Mouse (Mus musculus): ENCODE measurements at regions not wholly inside any gene's neighbourhood (a gene's known extent, or its start where the extent isn't known, plus 50 kb on each side); places are given as distances from the start of the nearest gene placed in this dataset.

- DNase-seq: no peak
Observed at GRCm38 (mm10) chr2:157633286-157633685, 62.2 kb upstream of the Blcap start.

- peak; percentile 80 for DNase-seq
Observed at GRCm38 (mm10) chr2:157635670-157636069, 64.6 kb upstream of the Blcap start.

- DNase-seq: peak; percentile 59
Observed at GRCm38 (mm10) chr2:157640873-157641272, 69.8 kb upstream of the Blcap start.

GRCm38 (mm10) chr2:157663584-157664375 is 73.4 kb upstream of the Ctnnbl1 start:
- peak; percentile 81 for DNase-seq

GRCm38 (mm10) chr2:157664481-157664880 is 72.7 kb upstream of the Ctnnbl1 start:
- DNase-seq: no peak

- no peak for DNase-seq
Observed at GRCm38 (mm10) chr2:157670191-157670590, 67.0 kb upstream of the Ctnnbl1 start.

GRCm38 (mm10) chr2:157674906-157675305 is 62.3 kb upstream of the Ctnnbl1 start:
- DNase-seq: no peak

GRCm38 (mm10) chr2:157676396-157677176 is 60.6 kb upstream of the Ctnnbl1 start:
- no peak for DNase-seq

GRCm38 (mm10) chr2:157677262-157677661 is 59.9 kb upstream of the Ctnnbl1 start:
- DNase-seq: no peak

GRCm38 (mm10) chr2:157681931-157682330 is 55.3 kb upstream of the Ctnnbl1 start:
- DNase-seq: no peak

Data from thymus, postnatal 4 days (tissue).